Mouse (Mus musculus) limb, embryonic 15.5 days (tissue): ENCODE data around the gene Ppa1. TPM values are rescaled to one million over a fixed set of nuclear protein-coding genes. Genes with fewer than 3 reads are reported as not detected.
"Not testable (repeated sequence)": the region's sequence is repeated elsewhere in the genome, so short reads cannot be mapped to it uniquely, and the experiment has no call there.

Experiments used
- ATAC-seq: fragments of 200-750 bp; cut with Nextera tagmentation; 2 replicates; pipeline ENCODE4 v1.8.0; 2017; ENCODE audit warnings: low read depth, moderate TSS enrichment; ENCODE audit not compliant: insufficient number of reproducible peaks, low FRiP score, low TSS enrichment
- H3K27ac ChIP-seq: fragments of 300-500 bp; sonication (generic); 2 replicates; pipeline ENCODE4 v1.5.1; 2015; ENCODE audit warnings: moderate library complexity, mild to moderate bottlenecking, inconsistent platforms
- H3K27me3 ChIP-seq: fragments of 300-500 bp; sonication (generic); 2 replicates; pipeline ENCODE4 v1.6.1; 2015; ENCODE audit warnings: inconsistent platforms
- H3K36me3 ChIP-seq: fragments of 300-500 bp; sonication (generic); 2 replicates; pipeline ENCODE4 v1.6.1; 2015; ENCODE audit warnings: inconsistent platforms
- H3K4me1 ChIP-seq: fragments of 300-500 bp; sonication (generic); 2 replicates; pipeline ENCODE4 v1.6.1; 2015; ENCODE audit warnings: inconsistent platforms
- H3K4me2 ChIP-seq: fragments of 300-500 bp; sonication (generic); 2 replicates; pipeline ENCODE4 v1.6.1; 2015; ENCODE audit warnings: mild to moderate bottlenecking, inconsistent platforms
- H3K4me3 ChIP-seq: fragments of 300-500 bp; sonication (generic); 2 replicates; pipeline ENCODE4 v1.5.1; 2015; ENCODE audit warnings: mild to moderate bottlenecking, inconsistent platforms
- H3K9ac ChIP-seq: fragments of 300-500 bp; sonication (generic); 2 replicates; pipeline ENCODE4 v1.6.1; 2015; ENCODE audit warnings: inconsistent platforms
- H3K9me3 ChIP-seq: fragments of 300-500 bp; sonication (generic); 2 replicates; pipeline ENCODE4 v1.6.1; 2016; ENCODE audit warnings: inconsistent platforms
- WGBS: fragments of 180-500 bp; shearing (Covaris S2); methylation state at CpG from one replicate; pipeline ENCODE4 v1.1.7; 2015; 5-methylcytosine and 5-hydroxymethylcytosine counted together
- polyA plus RNA-seq: library from polyadenylated mRNA; unstranded; fragments of >200 nt; fragmentation: Nextera tagmentation; extraction: Ambion mirVana; gene quantifications from 2 replicates; pipeline ENCODE4 v1.2.1, GENCODE M21; 2015

Gene Ppa1
- polyA plus RNA-seq = 171 and 176 TPM in 2 replicates

DNA sequence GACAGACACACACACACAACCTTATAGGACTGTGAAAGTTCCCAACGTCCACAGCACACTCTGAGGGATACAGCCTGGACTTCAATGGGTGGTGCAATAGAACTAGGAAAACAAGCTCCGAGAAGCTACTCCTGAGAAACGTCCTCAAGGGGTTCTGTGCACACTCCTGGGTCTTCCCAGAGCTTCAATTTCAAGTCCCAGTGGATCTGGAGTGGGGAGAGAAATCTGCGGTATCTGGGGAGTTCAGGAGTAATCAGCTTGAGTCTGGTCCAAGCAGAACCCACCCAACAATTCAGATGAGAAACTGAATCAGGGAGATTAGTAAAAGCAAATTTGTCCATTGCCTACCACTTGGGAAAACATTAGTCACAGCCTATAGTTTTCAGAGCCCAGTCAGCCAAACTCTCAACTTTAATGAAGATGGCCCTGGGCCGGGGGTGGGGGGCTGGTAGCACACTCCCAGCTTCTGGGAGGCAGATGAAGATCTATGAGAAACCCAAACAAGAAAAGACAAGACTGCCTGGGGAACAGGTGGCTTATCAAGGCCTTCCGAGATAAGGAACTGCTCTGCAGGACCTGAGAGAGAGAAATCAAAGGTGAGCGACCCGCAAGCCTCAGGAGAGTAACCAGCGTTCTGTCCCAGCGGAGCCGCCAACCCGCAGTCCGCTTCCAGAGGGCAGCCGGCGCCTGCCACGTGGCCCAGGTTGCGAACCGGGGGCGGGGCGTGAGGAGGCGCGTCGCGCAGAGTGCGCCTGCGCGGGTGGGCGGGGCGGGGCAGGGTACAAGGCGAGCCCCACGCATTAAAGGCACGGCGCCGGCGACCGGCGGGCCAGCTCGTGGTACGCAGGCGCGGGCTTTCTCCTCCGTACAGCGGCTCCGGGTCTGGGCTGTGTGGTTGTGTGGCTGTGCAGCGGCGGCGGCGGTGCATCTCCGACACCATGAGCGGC lies at the start of gene Ppa1:
Ppa1 (plus strand) TSS at position 763 of the 947 bp plus-strand sequence.
- peak within 1 kb of the TSS; percentile 78 for H3K27ac ChIP-seq
- peaks cover 17% of the 10 kb centered on the region for H3K4me1 ChIP-seq
- H3K27me3 ChIP-seq = no peaks in the 10 kb centered on the region
- H3K9ac ChIP-seq = peak within 1 kb of the TSS; percentile 74
- peaks cover 3% of the 10 kb centered on the region; the same call in 1 of the 2 replicates for H3K36me3 ChIP-seq
- ATAC-seq = peak; percentile 95
- no peaks in the 10 kb centered on the region for H3K9me3 ChIP-seq
- peak within 1 kb of the TSS; percentile 86 for H3K4me2 ChIP-seq
- 1% methylated on average over 49 of the region's 50 CpGs for WGBS
- H3K4me3 ChIP-seq = peak within 1 kb of the TSS; percentile 74

DNA sequence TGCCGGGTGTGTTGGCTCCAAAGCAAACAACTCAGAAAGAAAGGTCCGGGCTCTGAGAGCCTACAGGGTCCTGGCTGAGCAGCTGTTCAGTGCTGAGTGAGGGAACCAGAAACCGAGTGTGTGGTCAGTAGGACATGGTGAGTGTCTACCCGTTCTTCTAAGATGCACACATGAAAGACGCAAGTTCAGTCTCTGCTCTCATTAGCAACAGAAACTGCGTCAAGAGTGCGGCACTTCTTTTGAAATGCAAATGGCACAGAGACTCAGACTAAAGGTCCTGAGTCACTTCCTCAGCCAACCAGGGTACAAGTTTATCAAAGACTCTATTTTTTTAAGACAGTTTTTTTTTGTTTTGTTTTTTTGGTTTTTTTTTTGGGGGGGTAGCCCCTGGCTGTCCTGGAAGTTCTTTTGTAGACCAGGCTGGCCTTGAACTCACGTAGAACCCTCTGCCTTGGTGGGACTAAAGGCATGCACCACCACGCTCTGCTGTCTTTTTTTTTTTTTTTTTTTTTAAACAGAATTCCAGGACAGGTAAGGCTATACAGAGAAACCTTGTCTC lies 48.7 kb upstream of the Ppa1 start:
- no peak for ATAC-seq
- H3K27ac ChIP-seq = no peak overlapping the region
- H3K9ac ChIP-seq = no peak overlapping the region
- H3K9me3 ChIP-seq = no peaks in the 10 kb centered on the region
- 73% methylated on average over 9 of the region's 9 CpGs for WGBS
- peaks cover 16% of the 10 kb centered on the region for H3K4me1 ChIP-seq
- H3K4me2 ChIP-seq = no peak overlapping the region
- H3K27me3 ChIP-seq = peaks cover 32% of the 10 kb centered on the region
- no peak overlapping the region for H3K4me3 ChIP-seq
- H3K36me3 ChIP-seq = no peaks in the 10 kb centered on the region

DNA sequence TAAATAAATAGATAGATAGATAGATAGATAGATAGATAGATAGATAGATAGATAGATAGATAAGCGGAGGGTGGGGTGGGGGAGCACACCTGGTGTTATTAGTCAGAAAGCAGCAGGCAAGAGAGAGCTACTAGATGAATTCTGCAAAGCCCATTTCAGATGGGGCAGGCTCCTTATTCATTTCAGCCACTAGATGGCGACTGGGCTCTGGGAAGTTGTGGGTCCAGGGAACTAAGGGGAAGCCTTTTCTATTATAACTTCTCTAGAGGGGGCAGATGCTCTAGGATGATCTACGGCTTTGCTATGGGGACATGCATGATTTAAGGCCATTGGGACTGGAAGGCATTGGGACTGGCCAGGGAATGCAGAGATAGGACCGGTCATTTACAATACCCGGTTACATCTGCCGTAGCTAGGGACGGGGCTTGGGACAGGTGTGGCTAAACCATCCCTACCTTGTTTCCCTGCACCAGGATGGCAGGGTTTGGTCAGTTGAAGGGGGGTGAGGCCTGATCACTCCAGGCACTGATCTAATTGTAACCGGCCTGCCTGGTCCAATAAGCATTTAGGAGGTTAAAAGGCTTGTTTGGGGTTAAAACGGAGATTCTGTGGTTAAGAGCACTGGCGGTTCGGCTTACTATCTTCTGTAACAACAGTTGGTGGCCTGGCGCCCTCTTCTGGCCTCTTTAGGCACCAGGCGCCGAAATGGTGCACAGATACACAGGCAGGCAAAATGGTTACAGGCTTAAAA lies 45.9 kb upstream of the Ppa1 start:
- 11% methylated on average over 14 of the region's 14 CpGs for WGBS
- no peak for ATAC-seq
- H3K4me3 ChIP-seq = 0 out of 2 replicates have a peak overlapping the region, but pooled peaks have one; percentile 3
- H3K9ac ChIP-seq = no peak overlapping the region
- H3K36me3 ChIP-seq = no peaks in the 10 kb centered on the region
- H3K27me3 ChIP-seq = peaks cover 10% of the 10 kb centered on the region; the same call in 1 of the 2 replicates
- H3K4me2 ChIP-seq = 0 out of 2 replicates have a peak overlapping the region, but pooled peaks have one; percentile 10
- H3K9me3 ChIP-seq = no peaks in the 10 kb centered on the region
- peaks cover 11% of the 10 kb centered on the region; the same call in 1 of the 2 replicates for H3K4me1 ChIP-seq
- H3K27ac ChIP-seq = no peak overlapping the region

DNA sequence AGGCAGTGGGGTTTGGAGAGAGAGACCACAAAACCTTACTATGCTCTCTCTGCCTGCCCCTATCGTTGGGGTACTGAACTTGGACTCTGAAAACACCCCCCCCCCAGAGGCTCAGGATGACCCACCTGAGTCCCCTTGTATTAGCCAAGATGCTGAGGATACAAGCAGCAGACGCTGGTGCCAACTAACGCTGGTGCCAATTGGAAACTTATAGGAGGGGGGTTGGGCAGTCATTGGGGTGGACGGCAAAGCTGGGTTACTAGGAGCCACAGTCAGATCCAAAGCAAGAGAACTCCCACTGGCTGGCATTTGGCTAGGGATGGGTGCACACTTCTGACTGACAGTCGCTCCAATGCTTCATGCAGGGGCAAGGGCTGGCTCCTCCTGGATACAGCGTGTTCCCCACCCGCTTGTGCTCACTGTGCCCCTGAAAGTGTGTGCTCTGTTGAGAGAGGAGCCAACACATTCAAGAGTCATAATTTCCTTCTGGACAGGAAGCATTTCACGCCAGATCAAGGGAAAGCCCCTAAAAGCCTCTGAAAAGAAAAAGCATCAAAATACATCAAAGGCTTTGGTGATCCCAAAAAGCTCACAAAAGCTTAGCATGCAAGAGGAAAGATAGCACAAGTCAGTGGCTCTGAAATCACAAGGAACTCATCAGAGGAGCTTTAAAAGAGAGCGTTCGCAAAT lies 43.8 kb upstream of the Ppa1 start:
- Histone ChIP-seq H3K4me3 (no peak overlapping the region), H3K27ac (no peak overlapping the region), H3K9ac (no peak overlapping the region), H3K9me3 (no peaks in the 10 kb centered on the region), H3K4me2 (no peak overlapping the region), H3K27me3 (0 out of 2 replicates have a peak, but pooled peaks cover 5% of the 10 kb centered on the region), H3K36me3 (no peaks in the 10 kb centered on the region), H3K4me1 (peaks cover 6% of the 10 kb centered on the region; the same call in 1 of the 2 replicates)
- WGBS = 61% methylated on average over 10 of the region's 10 CpGs
- ATAC-seq = no peak

DNA sequence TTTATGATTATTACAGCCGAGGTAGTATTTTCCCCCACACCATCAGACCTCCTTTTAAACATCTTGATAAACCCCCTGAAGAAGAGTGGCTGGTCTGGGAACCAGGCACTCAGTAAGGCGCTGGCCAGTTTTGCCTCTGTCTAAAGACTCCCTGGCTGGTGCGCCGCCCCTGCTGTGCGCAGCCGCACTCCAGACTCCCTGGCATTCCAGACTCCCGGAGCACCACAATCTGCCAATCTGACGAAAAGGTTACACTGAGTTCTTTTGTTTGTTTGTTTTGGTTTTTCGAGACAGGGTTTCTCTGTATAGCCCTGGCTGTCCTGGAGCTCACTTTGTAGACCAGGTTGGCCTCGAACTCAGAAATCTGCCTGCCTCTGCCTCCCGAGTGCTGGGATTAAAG lies 43.0 kb upstream of the Ppa1 start:
- not testable (repeated sequence) for ATAC-seq, H3K36me3 ChIP-seq, H3K27ac ChIP-seq, H3K9me3 ChIP-seq, H3K27me3 ChIP-seq, H3K9ac ChIP-seq, H3K4me3 ChIP-seq, H3K4me2 ChIP-seq, H3K4me1 ChIP-seq
- 69% methylated on average over 11 of the region's 11 CpGs for WGBS

DNA sequence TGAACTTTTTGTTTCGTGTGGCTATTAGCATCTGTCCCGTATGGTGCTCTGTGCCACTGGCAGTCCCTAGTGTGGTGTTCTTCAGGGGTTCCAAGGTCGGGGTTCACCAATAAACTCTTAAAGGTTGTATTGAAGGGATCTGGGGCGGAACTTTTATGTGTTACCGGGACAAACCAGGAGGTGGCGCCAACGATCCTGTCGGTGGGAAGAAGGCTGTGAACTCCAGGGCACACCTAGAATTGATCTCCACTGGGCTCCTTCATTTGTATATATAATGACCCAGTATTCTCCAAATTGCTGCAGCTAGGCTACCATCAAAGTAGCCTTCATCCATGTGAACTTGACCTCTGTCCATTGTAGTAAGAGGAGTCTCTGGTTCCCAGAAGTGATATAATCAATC lies 42.5 kb upstream of the Ppa1 start:
- no peak for ATAC-seq
- H3K9me3 ChIP-seq = no peaks in the 10 kb centered on the region
- no peak overlapping the region for H3K27ac ChIP-seq
- 0 out of 2 replicates have a peak, but pooled peaks cover 5% of the 10 kb centered on the region for H3K27me3 ChIP-seq
- H3K4me3 ChIP-seq = no peak overlapping the region
- H3K9ac ChIP-seq = no peak overlapping the region
- no peak overlapping the region for H3K4me2 ChIP-seq
- peaks cover 11% of the 10 kb centered on the region for H3K4me1 ChIP-seq
- WGBS = 12% methylated on average over 8 of the region's 8 CpGs
- H3K36me3 ChIP-seq = no peaks in the 10 kb centered on the region

DNA sequence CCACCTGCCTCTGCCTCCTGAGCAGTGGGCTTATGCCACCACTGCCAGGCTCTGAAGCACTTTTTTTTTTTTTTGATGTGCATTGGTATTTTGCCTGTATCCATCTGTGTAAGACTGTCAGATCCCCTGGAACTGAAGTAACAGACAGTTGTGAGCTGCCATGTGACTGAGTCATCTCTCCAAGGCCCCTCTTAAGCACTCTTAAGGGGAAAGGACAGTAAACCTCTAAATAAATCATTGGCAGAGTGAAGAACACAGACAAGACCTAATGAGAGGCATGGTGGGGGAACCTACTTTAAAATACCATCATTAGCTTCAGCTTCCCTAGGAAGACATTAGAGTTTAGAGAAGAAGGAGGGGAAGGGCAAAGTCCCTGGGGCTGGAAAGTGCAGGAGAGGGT lies 40.1 kb upstream of the Ppa1 start:
- no peak overlapping the region for H3K4me3 ChIP-seq
- peaks cover 7% of the 10 kb centered on the region for H3K4me1 ChIP-seq
- no peaks in the 10 kb centered on the region for H3K36me3 ChIP-seq
- ATAC-seq = no peak
- 0 out of 2 replicates have a peak, but pooled peaks cover 4% of the 10 kb centered on the region for H3K27me3 ChIP-seq
- H3K9ac ChIP-seq = no peak overlapping the region
- no peak overlapping the region for H3K4me2 ChIP-seq
- no peaks in the 10 kb centered on the region for H3K9me3 ChIP-seq
- no peak overlapping the region for H3K27ac ChIP-seq

DNA sequence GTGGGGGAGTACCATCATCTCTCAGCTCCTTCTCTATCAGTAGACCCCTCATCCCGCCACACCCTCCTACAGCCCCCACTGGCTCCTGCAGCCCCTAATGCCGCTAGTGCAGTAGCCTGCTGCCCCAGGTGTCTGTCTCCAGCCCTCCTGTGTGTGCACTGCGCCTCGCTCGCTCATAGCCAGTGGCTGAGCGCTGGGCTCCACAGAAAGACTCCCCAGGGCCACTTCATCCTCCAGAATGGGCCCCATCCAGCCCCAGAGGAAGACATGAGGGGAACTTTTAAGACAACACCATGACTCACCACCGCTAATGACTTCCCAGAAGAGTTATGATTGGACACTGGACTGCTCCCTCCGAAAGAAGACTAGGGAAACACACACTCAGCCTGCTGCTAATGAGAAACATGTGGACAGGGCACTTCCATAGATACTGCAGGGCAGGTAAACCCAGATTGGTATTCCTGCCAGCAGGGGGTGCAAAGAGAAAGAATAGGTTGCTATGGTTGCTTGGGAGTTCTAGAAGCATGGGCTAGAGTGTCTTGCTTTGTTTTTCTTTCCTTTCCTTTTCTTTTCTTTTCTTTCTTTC lies 37.6 kb upstream of the Ppa1 start:
- H3K27ac ChIP-seq = no peak overlapping the region
- 39% methylated on average over 8 of the region's 8 CpGs for WGBS

DNA sequence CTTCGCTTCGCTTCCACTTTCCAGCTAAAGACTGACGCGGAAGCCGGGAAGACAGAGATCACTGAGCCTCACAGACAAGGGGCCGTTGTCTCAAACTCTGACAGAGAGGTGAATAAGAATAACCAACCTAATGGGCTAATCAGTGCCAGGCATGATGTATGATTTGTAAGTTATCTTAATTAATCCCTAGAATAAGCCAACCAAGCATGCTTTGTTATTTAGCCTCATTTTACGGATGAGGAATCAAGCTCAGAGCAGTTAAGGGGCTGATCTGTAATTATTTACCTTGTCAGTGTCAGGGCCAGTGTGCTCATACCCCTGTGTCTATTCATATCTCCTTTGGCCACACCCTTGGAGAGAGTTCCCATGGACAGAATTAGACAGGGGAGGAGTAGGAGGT lies 34.0 kb upstream of the Ppa1 start:
- WGBS = 90% methylated on average over 7 of the region's 7 CpGs

More for the DNA sequence above, 37.6 kb upstream of the Ppa1 start:
- H3K4me3 ChIP-seq = no peak overlapping the region
- ATAC-seq = peak; percentile 58; the same call in 1 of the 2 replicates
- no peaks in the 10 kb centered on the region for H3K36me3 ChIP-seq
- no peak overlapping the region for H3K4me2 ChIP-seq
- no peaks in the 10 kb centered on the region for H3K9me3 ChIP-seq
- H3K9ac ChIP-seq = no peak overlapping the region
- H3K4me1 ChIP-seq = peaks cover 6% of the 10 kb centered on the region
- no peaks in the 10 kb centered on the region for H3K27me3 ChIP-seq

DNA sequence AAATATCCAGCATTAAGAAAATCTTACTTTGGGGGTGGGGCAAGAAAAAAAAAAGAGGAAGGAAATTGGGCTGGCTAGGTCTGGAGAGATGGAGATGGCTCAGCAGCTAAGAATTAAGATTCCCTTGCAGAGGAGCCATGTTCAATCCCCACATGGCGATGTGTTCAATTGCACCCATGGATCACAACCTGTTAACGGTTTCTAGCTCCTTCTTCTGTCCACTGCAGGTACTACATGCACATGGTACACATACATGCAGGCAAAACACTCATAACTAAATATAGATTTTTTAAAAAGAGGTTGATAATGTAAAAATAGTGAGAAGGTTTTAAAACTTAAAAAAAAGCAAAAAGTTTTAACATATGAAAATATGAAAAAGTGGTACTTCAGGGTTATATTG lies 29.8 kb upstream of the Ppa1 start:
- no peak for ATAC-seq
- H3K4me1 ChIP-seq = no peaks in the 10 kb centered on the region
- no peak overlapping the region for H3K4me2 ChIP-seq
- H3K36me3 ChIP-seq = no peaks in the 10 kb centered on the region
- H3K27me3 ChIP-seq = 0 out of 2 replicates have a peak, but pooled peaks cover 3% of the 10 kb centered on the region
- WGBS = 86% methylated on average over 2 of the region's 2 CpGs
- no peak overlapping the region for H3K9ac ChIP-seq
- H3K9me3 ChIP-seq = no peaks in the 10 kb centered on the region
- H3K4me3 ChIP-seq = no peak overlapping the region
- H3K27ac ChIP-seq = no peak overlapping the region

More for the DNA sequence above, 34.0 kb upstream of the Ppa1 start:
- H3K4me1 ChIP-seq = peaks cover 6% of the 10 kb centered on the region
- H3K9ac ChIP-seq = no peak overlapping the region
- no peak overlapping the region for H3K4me2 ChIP-seq
- no peaks in the 10 kb centered on the region for H3K36me3 ChIP-seq
- ATAC-seq = no peak
- no peaks in the 10 kb centered on the region for H3K27me3 ChIP-seq
- H3K27ac ChIP-seq = no peak overlapping the region
- H3K9me3 ChIP-seq = no peaks in the 10 kb centered on the region
- no peak overlapping the region for H3K4me3 ChIP-seq

DNA sequence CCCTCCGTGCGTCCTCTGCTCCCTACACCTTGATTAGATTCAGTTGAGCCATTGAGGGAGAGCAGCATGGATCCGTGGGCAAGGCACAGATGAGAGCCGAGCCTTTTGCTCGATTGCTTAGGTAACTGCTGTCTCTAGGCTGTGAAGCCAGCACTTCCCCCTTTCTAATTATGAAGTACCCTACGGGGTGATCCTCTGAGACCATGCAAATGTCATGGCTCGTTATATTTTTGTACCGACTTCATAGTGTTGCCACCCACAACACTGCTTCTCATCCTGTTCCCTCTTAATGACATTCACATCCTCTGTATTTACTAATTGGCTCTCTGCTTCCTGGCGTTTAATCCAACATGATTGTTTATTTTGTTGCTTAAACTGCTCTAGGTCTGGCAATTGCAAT lies 26.7 kb upstream of the Ppa1 start:
- 32% methylated on average over 9 of the region's 9 CpGs for WGBS
- peaks cover 13% of the 10 kb centered on the region for H3K4me1 ChIP-seq
- no peak overlapping the region for H3K9ac ChIP-seq
- H3K4me2 ChIP-seq = no peak overlapping the region
- no peak for ATAC-seq
- no peaks in the 10 kb centered on the region for H3K9me3 ChIP-seq
- no peak overlapping the region for H3K4me3 ChIP-seq
- peaks cover 29% of the 10 kb centered on the region for H3K27me3 ChIP-seq
- no peaks in the 10 kb centered on the region for H3K36me3 ChIP-seq
- no peak overlapping the region for H3K27ac ChIP-seq
